Mouse (Mus musculus): Measurements from ENCODE around the gene Lmf1. TPM values are rescaled to one million over a fixed set of nuclear protein-coding genes. Genes with fewer than 3 reads are reported as not detected.

Gene Lmf1
- total and polyA plus RNA-seq, 2 experiments from 2014 or later = 19.8 to 27.6 TPM

DNA sequence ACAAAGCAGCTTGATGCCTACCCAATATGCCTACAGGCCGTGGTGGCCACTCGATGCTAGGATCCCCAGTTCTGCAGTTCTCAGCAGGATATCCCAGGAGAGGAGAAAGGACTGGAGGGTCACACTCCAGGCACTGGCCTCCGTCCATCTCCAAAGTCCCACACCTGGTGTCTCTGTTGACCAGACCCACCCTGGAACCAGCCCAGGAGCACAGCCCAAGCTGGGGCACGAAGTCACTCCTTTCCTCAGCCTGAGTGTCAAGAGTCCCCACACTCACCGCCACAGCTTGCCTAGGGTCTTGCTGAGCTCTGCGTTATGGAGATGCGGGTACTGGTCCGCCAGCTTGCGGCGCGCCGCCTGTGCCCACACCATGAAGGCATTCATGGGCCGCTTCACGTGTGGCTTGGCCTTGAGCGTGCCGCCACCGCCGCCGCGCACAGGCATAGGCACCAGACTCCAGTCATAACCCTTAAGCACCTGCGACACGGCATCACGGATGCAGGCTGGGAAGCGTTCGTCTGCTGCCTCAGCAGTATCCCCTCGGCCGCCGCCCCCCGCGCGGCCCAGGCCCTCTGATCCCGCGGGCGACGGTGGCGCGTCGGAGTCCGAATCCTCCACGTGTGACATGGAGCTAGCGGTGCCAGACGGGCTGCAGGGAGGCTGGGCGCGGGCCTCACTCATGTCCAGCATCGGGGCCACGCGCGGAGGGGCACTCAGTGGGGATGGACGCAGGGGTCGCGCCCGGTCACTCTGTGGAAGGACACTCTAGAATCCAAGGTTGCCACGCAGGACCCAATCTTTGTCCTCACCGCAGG is 8.8 kb upstream of the Lmf1 start:
- Histone ChIP-seq H3K27me3 (ENCODE audit: insufficient read depth, low read length) (peaks cover 13% of the 10 kb centered on the region; the same call in 1 of the 2 replicates), H3K9me3 (ENCODE audit: low read length) (no peaks in the 10 kb centered on the region), H3K4me3 (ENCODE audit: low read depth, low read length) (peak overlapping the region; percentile 47), H3K4me1 (ENCODE audit: insufficient read depth, low read length) (peaks cover 3% of the 10 kb centered on the region; the same call in 1 of the 2 replicates), H3K4me2 (ENCODE audit: low read depth, low read length, poor library complexity, severe bottlenecking) (peak overlapping the region; percentile 91), H3K27ac (ENCODE audit: low read depth, low read length) (peak overlapping the region; percentile 18; the same call in 1 of the 2 replicates), H3K9ac (replicated peaks; ENCODE audit: low read length, poor library complexity, severe bottlenecking) (peak overlapping the region; percentile 55), H3K36me3 (ENCODE audit: insufficient read depth, low read length) (no peaks in the 10 kb centered on the region)
- WGBS = 3% methylated on average over 53 of the region's 54 CpGs
- ATAC-seq (ENCODE audit: low FRiP score) (peak; percentile 8; the same call in 1 of the 2 replicates), DNase-seq (ENCODE audit: low spot score) (no peak)
- no peak for TF ChIP-seq CTCF (IDR thresholded peaks at IDR 0.05)

DNA sequence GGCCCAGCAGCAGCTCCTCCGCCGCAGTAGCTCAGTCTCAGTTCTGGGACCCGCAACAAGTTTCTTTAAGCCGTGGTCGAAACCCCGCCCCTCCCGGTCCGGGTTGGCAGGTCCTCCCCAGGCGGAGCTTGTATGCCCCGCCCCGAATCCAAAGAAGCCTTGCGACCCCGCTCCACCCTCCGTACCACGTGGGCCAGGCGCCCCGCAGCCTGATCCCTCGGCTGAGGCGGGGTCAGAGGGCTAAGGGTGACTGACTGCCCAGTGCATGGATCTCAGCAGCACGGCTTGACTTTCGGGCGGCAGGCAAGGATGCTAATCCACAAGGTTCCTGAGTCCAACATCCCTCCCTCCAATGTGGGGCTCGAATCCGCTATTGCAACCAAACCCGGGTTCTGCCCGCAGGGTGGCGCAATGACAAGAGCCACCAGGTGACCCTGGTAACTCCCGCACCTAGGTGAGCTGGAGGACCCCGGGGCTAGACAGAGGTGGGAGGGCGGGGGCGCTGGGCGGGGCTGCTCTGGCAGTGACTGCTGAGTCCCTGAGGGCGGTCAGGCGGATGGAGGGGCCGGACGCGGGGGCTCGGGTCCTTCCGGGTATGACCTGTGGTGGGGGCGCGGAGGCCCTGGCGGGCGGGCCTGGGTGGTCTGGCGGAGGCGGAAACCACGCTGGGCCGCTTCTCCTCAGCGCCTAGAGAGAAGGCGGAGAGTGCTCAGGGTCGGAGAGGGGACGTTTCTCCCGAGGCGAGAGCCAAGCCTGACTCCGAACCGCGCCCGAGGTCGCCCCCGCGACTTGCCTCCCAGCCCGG is 8.0 kb upstream of the Lmf1 start, which contains the start of gene Sox8:
Gene Sox8 (minus strand): TSS at position 39 of the 805 bp plus-strand sequence.
- Histone ChIP-seq H3K27me3 (ENCODE audit: insufficient read depth, low read length) (peaks cover 13% of the 10 kb centered on the region; the same call in 1 of the 2 replicates), H3K27ac (ENCODE audit: low read depth, low read length) (peak within 1 kb of the TSS; percentile 18; the same call in 1 of the 2 replicates), H3K9me3 (ENCODE audit: low read length) (no peaks in the 10 kb centered on the region), H3K9ac (replicated peaks; ENCODE audit: low read length, poor library complexity, severe bottlenecking) (peak within 1 kb of the TSS; percentile 55), H3K4me2 (ENCODE audit: low read depth, low read length, poor library complexity, severe bottlenecking) (peak within 1 kb of the TSS; percentile 91), H3K4me1 (ENCODE audit: insufficient read depth, low read length) (no peaks in the 10 kb centered on the region), H3K36me3 (ENCODE audit: insufficient read depth, low read length) (no peaks in the 10 kb centered on the region), H3K4me3 (ENCODE audit: low read depth, low read length) (peak within 1 kb of the TSS; percentile 47)
- 1% methylated on average over 61 of the region's 61 CpGs for WGBS
- ATAC-seq (ENCODE audit: low FRiP score) (peak; percentile 42), DNase-seq (ENCODE audit: low spot score) (peak; percentile 89)
- TF ChIP-seq CTCF (IDR thresholded peaks at IDR 0.05) = peak; percentile 62

- TF ChIP-seq CTCF (IDR thresholded peaks at IDR 0.05) = no peak
- no peak for ATAC-seq (ENCODE audit: low FRiP score)
- 12% methylated on average over 8 of the region's 8 CpGs for WGBS
Observed at GRCm38 (mm10) chr17:25571453-25571820, 7.4 kb upstream of the Lmf1 start.

DNA sequence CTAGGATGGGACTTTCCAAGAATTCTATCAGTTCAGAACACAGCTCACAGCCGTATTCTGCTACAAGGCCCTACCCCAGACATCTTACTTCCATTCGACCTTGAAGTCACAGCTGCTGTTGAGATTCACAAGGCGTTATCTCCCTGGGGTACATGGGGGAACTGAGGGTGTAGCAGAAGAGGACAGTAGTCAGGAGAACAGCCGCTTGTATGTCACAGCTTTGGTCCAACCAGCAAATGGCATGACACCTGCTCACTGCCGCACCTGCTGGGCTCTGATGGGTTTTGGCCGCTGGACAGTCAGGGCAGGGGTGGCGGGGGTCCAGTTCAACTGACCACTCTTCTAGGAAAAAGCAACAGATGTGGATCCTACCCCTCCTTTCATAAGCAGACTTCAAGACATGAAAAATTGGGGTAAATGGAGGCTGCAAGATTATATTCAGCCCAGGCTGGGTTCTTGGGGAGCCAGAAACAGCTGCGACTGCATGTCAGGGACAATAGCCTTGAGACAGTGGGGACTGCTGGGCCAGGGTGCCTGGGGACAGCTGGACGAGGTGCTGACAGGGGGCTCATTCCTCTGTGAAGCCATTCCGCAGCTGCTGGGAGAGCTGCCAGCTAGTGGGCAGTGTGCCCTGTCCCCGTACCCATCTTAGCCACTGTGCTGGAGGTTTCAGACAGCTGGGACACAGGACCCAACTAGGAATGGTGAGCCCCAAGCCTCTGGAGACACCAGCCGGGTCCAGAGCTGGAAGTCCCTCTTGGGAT is 3.5 kb upstream of the Lmf1 start:
- H3K4me3 ChIP-seq (ENCODE audit: low read depth, low read length) = no peak overlapping the region
- peaks cover 7% of the 10 kb centered on the region; the same call in 1 of the 2 replicates for H3K4me1 ChIP-seq (ENCODE audit: insufficient read depth, low read length)
- ATAC-seq (ENCODE audit: low FRiP score) = no peak
- no peak overlapping the region for H3K9ac ChIP-seq (replicated peaks; ENCODE audit: low read length, poor library complexity, severe bottlenecking)
- no peaks in the 10 kb centered on the region for H3K36me3 ChIP-seq (ENCODE audit: insufficient read depth, low read length)
- no peak for DNase-seq (ENCODE audit: low spot score)
- H3K9me3 ChIP-seq (ENCODE audit: low read length) = no peaks in the 10 kb centered on the region
- no peak overlapping the region for H3K27ac ChIP-seq (ENCODE audit: low read depth, low read length)
- H3K27me3 ChIP-seq (ENCODE audit: insufficient read depth, low read length) = peaks cover 8% of the 10 kb centered on the region; the same call in 1 of the 2 replicates
- WGBS = 61% methylated on average over 12 of the region's 12 CpGs
- TF ChIP-seq CTCF (IDR thresholded peaks at IDR 0.05) = no peak
- H3K4me2 ChIP-seq (ENCODE audit: low read depth, low read length, poor library complexity, severe bottlenecking) = no peak overlapping the region

More at GRCm38 (mm10) chr17:25571453-25571820, 7.4 kb upstream of the Lmf1 start:
- Histone ChIP-seq H3K9ac (replicated peaks; ENCODE audit: low read length, poor library complexity, severe bottlenecking) (peak overlapping the region; percentile 55; the same call in 1 of the 2 replicates), H3K9me3 (ENCODE audit: low read length) (no peaks in the 10 kb centered on the region), H3K27me3 (ENCODE audit: insufficient read depth, low read length) (peaks cover 13% of the 10 kb centered on the region; the same call in 1 of the 2 replicates), H3K4me3 (ENCODE audit: low read depth, low read length) (peak overlapping the region; percentile 47), H3K36me3 (ENCODE audit: insufficient read depth, low read length) (no peaks in the 10 kb centered on the region), H3K4me2 (ENCODE audit: low read depth, low read length, poor library complexity, severe bottlenecking) (peak overlapping the region; percentile 91), H3K27ac (ENCODE audit: low read depth, low read length) (no peak overlapping the region), H3K4me1 (ENCODE audit: insufficient read depth, low read length) (no peaks in the 10 kb centered on the region)
- no peak for DNase-seq (ENCODE audit: low spot score)

- Histone ChIP-seq H3K4me1 (ENCODE audit: insufficient read depth, low read length) (peaks cover 7% of the 10 kb centered on the region; the same call in 1 of the 2 replicates), H3K4me2 (ENCODE audit: low read depth, low read length, poor library complexity, severe bottlenecking) (no peak overlapping the region), H3K9ac (replicated peaks; ENCODE audit: low read length, poor library complexity, severe bottlenecking) (no peak overlapping the region), H3K4me3 (ENCODE audit: low read depth, low read length) (no peak overlapping the region), H3K27me3 (ENCODE audit: insufficient read depth, low read length) (peaks cover 6% of the 10 kb centered on the region; the same call in 1 of the 2 replicates), H3K36me3 (ENCODE audit: insufficient read depth, low read length) (no peaks in the 10 kb centered on the region), H3K9me3 (ENCODE audit: low read length) (no peaks in the 10 kb centered on the region), H3K27ac (ENCODE audit: low read depth, low read length) (no peak overlapping the region)
- no peak for ATAC-seq (ENCODE audit: low FRiP score)
- 81% methylated on average over 2 of the region's 2 CpGs for WGBS
- no peak for DNase-seq (ENCODE audit: low spot score)
- no peak for TF ChIP-seq CTCF (IDR thresholded peaks at IDR 0.05)
Observed at GRCm38 (mm10) chr17:25576034-25576433, 2.9 kb upstream of the Lmf1 start.

Data from midbrain, postnatal 0 days (tissue).